In genomic region chr1:152766032-152766772, GRCm38 (mm10) we compare ENCODE assay signal across 8 mouse cellular contexts. TPM values are rescaled to one million over a fixed set of nuclear protein-coding genes. Genes with fewer than 3 reads are reported as not detected.
DNase-seq lines count a peak whose midpoint lies in the region; ATAC-seq lines count a peak whose summit lies in the region.

Gene Rgl1 (minus strand): TSS chr1:152766351.
Gene Arpc5 (plus strand): TSS chr1:152766542.

- H3K27me3 ChIP-seq in heart, embryonic 14.5 days (ENCODE audit: control insufficient read depth, insufficient read depth, low read length), result no peaks in the 10 kb centered on the region
- H3K27me3 ChIP-seq in liver, embryonic 13.5 days, result peaks cover 25% of the 10 kb centered on the region
- H3K27me3 ChIP-seq in stomach, embryonic 16.5 days (ENCODE audit: control insufficient read depth, insufficient read depth, low read length), result no peaks in the 10 kb centered on the region

- DNase-seq in c-Kit-negative CD71-positive TER-119-positive erythroid progenitor cells, embryonic 14.5 days (ENCODE audit: low read depth, low spot score), result peak; percentile 85
- DNase-seq in fibroblast of lung, adult 2 months (ENCODE audit: low read depth), result peak; percentile 92
- DNase-seq in kidney, postnatal 14 days, result peak; percentile 98
- peak; percentile 95 for DNase-seq in liver, embryonic 13.5 days
- peak; percentile 96 for DNase-seq in neural tube, embryonic 10.5 days (ENCODE audit: extremely low spot score, low spot score)

- H3K9me3 ChIP-seq in heart, embryonic 14.5 days (ENCODE audit: control insufficient read depth, low read length), result no peaks in the 10 kb centered on the region
- no peaks in the 10 kb centered on the region for H3K9me3 ChIP-seq in liver, embryonic 13.5 days (replicated peaks)
- no peaks in the 10 kb centered on the region for H3K9me3 ChIP-seq in stomach, embryonic 16.5 days (replicated peaks; ENCODE audit: control insufficient read depth, low read length)

- peak within 1 kb of the TSS; percentile 92 to 98 for H3K4me3 ChIP-seq in heart, embryonic 14.5 days (ENCODE audit: control insufficient read depth in 1 of 2, insufficient read depth in 1 of 2, low read depth in 1 of 2, low read length in 2 of 2)
- H3K4me3 ChIP-seq in liver, embryonic 13.5 days (replicated peaks), result peak within 1 kb of the TSS; percentile 95
- H3K4me3 ChIP-seq in stomach, embryonic 16.5 days (replicated peaks; ENCODE audit: low read length), result peak within 1 kb of the TSS; percentile 97

- peak; percentile 86 for ATAC-seq in CD4-positive, CD25-positive, alpha-beta regulatory T cell, adult 4 months
- peak; percentile 97 for ATAC-seq in heart, embryonic 14.5 days (ENCODE audit: insufficient number of reproducible peaks, insufficient read depth, low FRiP score, low read depth)
- ATAC-seq in liver, embryonic 13.5 days (ENCODE audit: low read depth), result peak; percentile 98
- peak; percentile 98 for ATAC-seq in stomach, embryonic 16.5 days (ENCODE audit: insufficient read depth, low FRiP score)

- peaks cover 27% of the 10 kb centered on the region for H3K36me3 ChIP-seq in heart, embryonic 14.5 days (ENCODE audit: control insufficient read depth, insufficient read depth, low read length)
- peaks cover 19% of the 10 kb centered on the region for H3K36me3 ChIP-seq in liver, embryonic 13.5 days
- H3K36me3 ChIP-seq in stomach, embryonic 16.5 days (ENCODE audit: control insufficient read depth, insufficient read depth, low read length), result peaks cover 3% of the 10 kb centered on the region; the same call in 1 of the 2 replicates

- WGBS in heart, embryonic 14.5 days, result under 1% methylated on average over 76 of the region's 86 CpGs
- WGBS in liver, embryonic 13.5 days (ENCODE audit: insufficient replicate concordance), result under 1% methylated on average over 80 of the region's 86 CpGs
- WGBS in stomach, embryonic 16.5 days, result under 1% methylated on average over 86 of the region's 86 CpGs

- H3K27ac ChIP-seq in heart, embryonic 14.5 days (replicated peaks in 1 of 2; ENCODE audit: control insufficient read depth in 1 of 2, insufficient read depth in 1 of 2, low read depth in 2 of 2, low read length in 2 of 2), result peak within 1 kb of the TSS; percentile 83 to 94
- H3K27ac ChIP-seq in liver, embryonic 13.5 days, result peak within 1 kb of the TSS; percentile 86
- H3K27ac ChIP-seq in stomach, embryonic 16.5 days (ENCODE audit: low read length), result peak within 1 kb of the TSS; percentile 85

- peak within 1 kb of the TSS; percentile 95 for H3K4me2 ChIP-seq in heart, embryonic 14.5 days (ENCODE audit: low read length)
- H3K4me2 ChIP-seq in liver, embryonic 13.5 days, result peak within 1 kb of the TSS; percentile 95
- peak within 1 kb of the TSS; percentile 98 for H3K4me2 ChIP-seq in stomach, embryonic 16.5 days (ENCODE audit: low read depth, low read length)

- H3K4me1 ChIP-seq in heart, embryonic 14.5 days (ENCODE audit: control insufficient read depth in 2 of 2, insufficient read depth in 2 of 2, low read length in 2 of 2), result 0 out of 4 replicates have a peak, but pooled peaks cover 0 to 13% of the 10 kb centered on the region in 2 experiments
- H3K4me1 ChIP-seq in liver, embryonic 13.5 days (replicated peaks), result peaks cover 11% of the 10 kb centered on the region; the same call in 1 of the 2 replicates
- H3K4me1 ChIP-seq in stomach, embryonic 16.5 days (ENCODE audit: control insufficient read depth, insufficient read depth, low read length), result 0 out of 2 replicates have a peak, but pooled peaks cover 2% of the 10 kb centered on the region

- peak within 1 kb of the TSS; percentile 99 for H3K9ac ChIP-seq in heart, embryonic 14.5 days (ENCODE audit: low read length)
- peak within 1 kb of the TSS; percentile 97 for H3K9ac ChIP-seq in liver, embryonic 13.5 days
- peak within 1 kb of the TSS; percentile 98 for H3K9ac ChIP-seq in stomach, embryonic 16.5 days (ENCODE audit: low read length)

RNA-seq across cellular contexts. Expression of gene Rgl1, which starts in this region (rescaled TPM):
- under 1 TPM; 0.09 to 0.19 TPM for polyA plus RNA-seq in CD4-positive, CD25-positive, alpha-beta regulatory T cell, adult 4 months (2017; shearing (Covaris generic))
- polyA plus RNA-seq in heart, embryonic 14.5 days (2014; fragmentation: Nextera tagmentation; extraction: Ambion mirVana), result 66.8 and 72.0 TPM in 2 replicates
- polyA plus RNA-seq in liver, embryonic 13.5 days (2015; fragmentation: Nextera tagmentation; extraction: Ambion mirVana), result 11.8 and 13.3 TPM in 2 replicates
- 39.8 and 48.3 TPM in 2 replicates for polyA plus RNA-seq in stomach, embryonic 16.5 days (2015; fragmentation: Nextera tagmentation; extraction: Ambion mirVana)

RNA-seq across cellular contexts. Expression of gene Arpc5, which starts in this region (rescaled TPM):
- polyA plus RNA-seq in CD4-positive, CD25-positive, alpha-beta regulatory T cell, adult 4 months (2017; shearing (Covaris generic)), result 100 to 1,000 TPM; 479 to 556 TPM
- polyA plus RNA-seq in heart, embryonic 14.5 days (2014; fragmentation: Nextera tagmentation; extraction: Ambion mirVana), result 215 and 228 TPM in 2 replicates
- polyA plus RNA-seq in liver, embryonic 13.5 days (2015; fragmentation: Nextera tagmentation; extraction: Ambion mirVana), result 169 and 198 TPM in 2 replicates
- polyA plus RNA-seq in stomach, embryonic 16.5 days (2015; fragmentation: Nextera tagmentation; extraction: Ambion mirVana), result 355 and 357 TPM in 2 replicates

Comparison
In these comparisons a context has a peak if more than half of its experiments do, and no peak if none do; other contexts are left out.
1. Peak in every context shown above with its lines: DNase-seq, ATAC-seq, H3K4me3 ChIP-seq and H3K27ac ChIP-seq.
2. RNA of gene Rgl1 (polyA plus RNA-seq): 66.8 to 72.0 TPM in heart, embryonic 14.5 days, 39.8 to 48.3 TPM in stomach, embryonic 16.5 days and 11.8 to 13.3 TPM in liver, embryonic 13.5 days; 0.09 to 0.19 TPM in CD4-positive, CD25-positive, alpha-beta regulatory T cell, adult 4 months; every median in the first group is over 10 times any median in the second.